In the genomic region with DNA sequence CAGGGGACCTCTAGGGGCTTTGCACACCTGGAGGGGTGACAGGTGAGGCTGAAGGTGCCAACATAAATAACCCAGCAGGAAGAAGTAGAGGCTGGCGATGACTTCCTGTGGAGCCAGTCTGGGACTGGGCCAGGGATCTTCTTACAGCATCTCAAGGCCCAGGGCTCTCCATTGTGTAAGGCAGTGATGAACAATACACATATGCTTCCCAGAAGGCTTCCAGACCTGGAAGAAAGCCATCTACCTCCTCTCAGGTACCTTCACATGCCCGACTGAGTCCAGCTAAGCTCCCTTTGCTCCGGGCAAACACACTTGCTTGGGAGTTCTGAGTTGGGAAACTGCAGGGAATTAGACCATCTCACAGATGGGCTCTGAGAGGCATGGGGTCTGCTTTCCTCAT, we compare ENCODE assay signal across 33 mouse cellular contexts.
"Had no signal": no experiment of that assay in that cellular context is flagged by ENCODE, and none has a peak within 500 bp of the region (broad histone marks: within the 10 kb centered on the region; RNA-seq: fewer than 3 reads in every experiment).

No protein-coding gene starts in this region.

- DNase-seq: heart, postnatal 10 days; heart, postnatal 14 days; heart, postnatal 36 days; heart, postnatal 4 days; kidney, adult 11 months; kidney, adult 18-20 months; kidney, adult 2 months; kidney, adult 8-10 months; kidney, postnatal 10 days; kidney, postnatal 14 days; kidney, postnatal 25 days; kidney, postnatal 36 days; kidney, postnatal 4 days; layer of hippocampus, adult 9-11 months; layer of hippocampus, postnatal 36 days had no signal

- ATAC-seq: hindbrain, embryonic 16.5 days; hindbrain, postnatal 0 days; inflammation-experienced regulatory T-cells, adult 6 months; intestine, embryonic 15.5 days; intestine, embryonic 16.5 days; intestine, postnatal 0 days had no signal

- H3K4me3 ChIP-seq: heart, embryonic 12.5 days; heart, embryonic 13.5 days; heart, embryonic 15.5 days; hindbrain, embryonic 10.5 days; hindbrain, embryonic 12.5 days; hindbrain, embryonic 13.5 days; hindbrain, embryonic 15.5 days; intestine, embryonic 15.5 days; kidney, embryonic 15.5 days; layer of hippocampus, adult 2 months; left cerebral cortex, adult 2 months had no signal

- H3K27me3 ChIP-seq: hindbrain, embryonic 12.5 days; hindbrain, embryonic 15.5 days; intestine, embryonic 15.5 days had no signal

- H3K9me3 ChIP-seq: heart, embryonic 12.5 days; heart, embryonic 13.5 days; heart, embryonic 15.5 days; hindbrain, embryonic 10.5 days; hindbrain, embryonic 12.5 days; hindbrain, embryonic 13.5 days; hindbrain, embryonic 15.5 days; intestine, embryonic 15.5 days; kidney, embryonic 15.5 days had no signal

- H3K4me2 ChIP-seq: heart, embryonic 12.5 days; heart, embryonic 13.5 days; heart, embryonic 15.5 days; hindbrain, embryonic 12.5 days; hindbrain, embryonic 13.5 days; hindbrain, embryonic 14.5 days; hindbrain, embryonic 15.5 days; intestine, embryonic 15.5 days; kidney, embryonic 15.5 days had no signal

- H3K9ac ChIP-seq: heart, embryonic 12.5 days; heart, embryonic 13.5 days; heart, embryonic 15.5 days; hindbrain, embryonic 12.5 days; hindbrain, embryonic 13.5 days; hindbrain, embryonic 14.5 days; hindbrain, embryonic 15.5 days; intestine, embryonic 15.5 days; kidney, embryonic 15.5 days had no signal

- H3K36me3 ChIP-seq: heart, embryonic 12.5 days; heart, embryonic 13.5 days; heart, embryonic 15.5 days; hindbrain, embryonic 10.5 days; hindbrain, embryonic 12.5 days; hindbrain, embryonic 13.5 days; hindbrain, embryonic 15.5 days; intestine, embryonic 15.5 days; kidney, embryonic 15.5 days had no signal

- H3K4me1 ChIP-seq: heart, embryonic 12.5 days; heart, embryonic 13.5 days; heart, embryonic 15.5 days; hindbrain, embryonic 10.5 days; hindbrain, embryonic 12.5 days; hindbrain, embryonic 13.5 days; hindbrain, embryonic 15.5 days; intestine, embryonic 15.5 days; kidney, embryonic 15.5 days had no signal

- H3K27ac ChIP-seq: heart, embryonic 13.5 days; heart, embryonic 15.5 days; hindbrain, embryonic 10.5 days; hindbrain, embryonic 12.5 days; hindbrain, embryonic 13.5 days; hindbrain, embryonic 14.5 days; hindbrain, embryonic 15.5 days; hindbrain, postnatal 0 days; intestine, embryonic 15.5 days; kidney, embryonic 15.5 days; kidney, postnatal 0 days; layer of hippocampus, adult 2 months; left cerebral cortex, adult 2 months had no signal
